Mouse (Mus musculus): Measurements from ENCODE around the gene Omd.
"Not testable (repeated sequence)": the region's sequence is repeated elsewhere in the genome, so short reads cannot be mapped to it uniquely, and the experiment has no call there.

The Omd gene

GRCm38 (mm10) chr13:49581541-49582530 is at the start of gene Omd:
Omd (plus strand) TSS chr13:49582462.
- in situ Hi-C loops (cut with MboI, MseI) = no loop called here

- in situ Hi-C loops (cut with MboI, MseI) = loop anchor here in 1 of 2 experiments (5.0 kb wide), 1 partner anchor 90 kb away; no protein-coding TSS in a partner anchor
Observed at GRCm38 (mm10) chr13:49536946-49537345, 45.3 kb upstream of the Omd start.

- in situ Hi-C loops (cut with MboI, MseI) = loop anchor here in 1 of 2 experiments (5.0 kb wide), 1 partner anchor 89 kb away; no protein-coding TSS in a partner anchor
Observed at GRCm38 (mm10) chr13:49538693-49539092, 43.6 kb upstream of the Omd start.

- in situ Hi-C loops (cut with MboI, MseI) = no loop called here
Observed at GRCm38 (mm10) chr13:49544279-49544678, 38.0 kb upstream of the Omd start, which contains the start of gene Aspn. Aspn (plus strand) TSS chr13:49544443.

- in situ Hi-C loops (cut with MboI, MseI) = no loop called here
Observed at GRCm38 (mm10) chr13:49545646-49546045, 36.6 kb upstream of the Omd start.

GRCm38 (mm10) chr13:49546517-49546916 is 35.7 kb upstream of the Omd start:
- in situ Hi-C loops (cut with MboI, MseI) = no loop called here

- in situ Hi-C loops (cut with MboI, MseI) = no loop called here
Observed at GRCm38 (mm10) chr13:49547563-49548150, 34.6 kb upstream of the Omd start.

- in situ Hi-C loops (cut with MboI, MseI) = no loop called here
Observed at GRCm38 (mm10) chr13:49549616-49550015, 32.6 kb upstream of the Omd start.

- in situ Hi-C loops (cut with MboI, MseI) = no loop called here
Observed at GRCm38 (mm10) chr13:49554519-49554918, 27.7 kb upstream of the Omd start.

- in situ Hi-C loops (cut with MboI, MseI) = no loop called here
Observed at GRCm38 (mm10) chr13:49556203-49556602, 26.1 kb upstream of the Omd start.

- in situ Hi-C loops (cut with MboI, MseI) = no loop called here
Observed at GRCm38 (mm10) chr13:49556924-49557323, 25.3 kb upstream of the Omd start.

- in situ Hi-C loops (cut with MboI, MseI) = no loop called here
Observed at GRCm38 (mm10) chr13:49559185-49559584, 23.1 kb upstream of the Omd start.

GRCm38 (mm10) chr13:49560886-49561285 is 21.4 kb upstream of the Omd start:
- in situ Hi-C loops (cut with MboI, MseI) = no loop called here

- in situ Hi-C loops (cut with MboI, MseI) = no loop called here
Observed at GRCm38 (mm10) chr13:49564347-49564746, 17.9 kb upstream of the Omd start.

- in situ Hi-C loops (cut with MboI, MseI) = no loop called here
Observed at GRCm38 (mm10) chr13:49570371-49570770, 11.9 kb upstream of the Omd start.

GRCm38 (mm10) chr13:49571418-49571817 is 10.8 kb upstream of the Omd start:
- in situ Hi-C loops (cut with MboI, MseI) = no loop called here

GRCm38 (mm10) chr13:49583859-49584258 is 1.6 kb downstream of the Omd start:
- in situ Hi-C loops (cut with MboI, MseI) = no loop called here

GRCm38 (mm10) chr13:49584307-49585005 is 2.2 kb downstream of the Omd start:
- in situ Hi-C loops (cut with MboI, MseI) = no loop called here

GRCm38 (mm10) chr13:49586062-49586461 is 3.8 kb downstream of the Omd start:
- in situ Hi-C loops (cut with MboI, MseI) = no loop called here

GRCm38 (mm10) chr13:49602541-49602940 is 20.3 kb downstream of the Omd start:
- in situ Hi-C loops (cut with MboI, MseI) = not testable (repeated sequence)

- in situ Hi-C loops (cut with MboI, MseI) = no loop called here
Observed at GRCm38 (mm10) chr13:49603603-49604002, 21.3 kb downstream of the Omd start.

GRCm38 (mm10) chr13:49607714-49608113 is 25.5 kb downstream of the Omd start, which contains the start of gene Ogn:
Ogn (plus strand) TSS chr13:49608046.
- in situ Hi-C loops (cut with MboI, MseI) = no loop called here

All from T-helper 17 cell (primary cell).